Mouse (Mus musculus): ENCODE results near the gene F11r.

GRCm38 (mm10) chr1:171411492-171411941 is 25.8 kb upstream of the F11r start:
- TF ChIP-seq GATA1 (IDR thresholded peaks at IDR 0.05; ENCODE audit: borderline replicate concordance, low read length) (no peak), FLI1 (IDR thresholded peaks at IDR 0.05; ENCODE audit: low read length) (no peak)
